Mouse (Mus musculus) urinary bladder, postnatal 0 days (tissue): ENCODE data around the gene Sppl2b. TPM values are rescaled to one million over a fixed set of nuclear protein-coding genes. Genes with fewer than 3 reads are reported as not detected.

Experiments used
- microRNA counts: library from miRNA; unstranded; fragments of <30 nt; microRNA quantifications from one replicate; lab custom pipeline; 2016
- microRNA-seq: library from miRNA; unstranded; fragments of <30 nt; microRNA quantifications from one replicate; pipeline ENCODE4, GENCODE M21; 2016
- polyA plus RNA-seq: library from polyadenylated mRNA; unstranded; fragments of >200 nt; fragmentation: Nextera tagmentation; extraction: Ambion mirVana; gene quantifications from 2 replicates; pipeline ENCODE4 v1.2.1, GENCODE M21; 2015

The Sppl2b gene
- polyA plus RNA-seq, result 17.8 and 19.5 TPM in 2 replicates

DNA sequence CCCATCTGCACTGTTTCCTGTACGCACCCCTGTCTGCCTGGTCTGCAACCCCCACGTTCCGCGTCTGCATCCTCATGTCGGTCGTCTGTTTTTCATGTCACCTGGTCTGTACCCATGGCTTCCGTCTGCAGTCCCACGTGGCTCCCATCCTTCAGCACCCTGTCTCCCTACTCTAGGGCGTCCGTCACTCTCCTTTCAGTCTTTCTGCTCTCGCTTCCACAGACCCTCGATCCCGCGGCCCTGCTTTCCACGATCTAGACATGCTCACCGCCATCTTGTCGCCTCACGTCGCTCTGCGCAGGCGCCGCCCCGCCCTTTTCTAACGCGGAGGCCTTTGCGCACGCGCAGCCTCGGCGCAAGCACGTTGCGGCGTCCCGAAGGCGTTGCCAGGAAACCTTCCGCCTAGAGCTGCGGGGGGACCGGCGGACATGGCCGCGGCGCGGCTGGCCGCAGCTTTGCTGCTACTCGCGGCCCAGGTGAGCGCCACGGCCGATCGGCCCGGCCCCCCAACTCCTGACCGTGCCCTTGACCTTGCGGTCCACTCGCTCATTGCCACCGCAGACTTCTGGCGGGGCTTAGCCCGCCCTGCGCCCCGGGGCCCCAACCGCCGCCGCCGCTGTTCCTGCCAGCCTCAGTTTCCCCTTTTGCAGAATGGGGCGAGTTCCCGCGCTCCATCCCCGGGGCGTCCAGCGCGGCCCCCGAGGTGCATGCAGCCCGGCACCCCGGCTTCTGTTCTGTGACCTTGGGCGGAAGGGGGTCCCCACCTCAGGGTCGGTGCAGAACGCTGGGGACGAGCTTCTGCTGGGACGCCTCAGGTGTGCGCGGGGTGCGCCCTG, at the start of gene Sppl2b, which contains the start of gene Lsm7:
Sppl2b (plus strand) TSS at position 363 of the 836 bp plus-strand sequence.
Lsm7 (minus strand) TSS at position 297 of the 836 bp plus-strand sequence.

DNA sequence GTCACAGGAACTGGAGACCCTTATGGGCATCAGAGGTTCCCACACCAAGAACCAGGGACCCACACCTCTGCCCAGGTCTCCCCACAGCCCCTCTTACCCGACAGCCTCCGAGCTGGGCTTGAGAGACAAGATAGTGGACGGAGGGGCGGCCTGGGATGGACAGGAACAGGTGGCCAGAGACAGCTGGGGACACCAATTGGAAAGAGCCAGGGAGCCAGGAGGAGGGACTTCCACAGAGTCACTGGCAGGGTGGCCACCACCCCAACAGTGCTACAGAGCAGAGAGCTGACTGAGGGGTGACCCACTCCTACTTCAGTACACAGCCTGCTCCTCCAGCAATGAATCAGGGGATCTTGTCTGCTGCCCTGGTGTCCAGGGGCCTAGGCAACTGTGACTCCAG, 41.7 kb upstream of the Sppl2b start, which contains the start of gene Jsrp1:
Jsrp1 (minus strand) TSS at position 133 of the 400 bp plus-strand sequence.

DNA sequence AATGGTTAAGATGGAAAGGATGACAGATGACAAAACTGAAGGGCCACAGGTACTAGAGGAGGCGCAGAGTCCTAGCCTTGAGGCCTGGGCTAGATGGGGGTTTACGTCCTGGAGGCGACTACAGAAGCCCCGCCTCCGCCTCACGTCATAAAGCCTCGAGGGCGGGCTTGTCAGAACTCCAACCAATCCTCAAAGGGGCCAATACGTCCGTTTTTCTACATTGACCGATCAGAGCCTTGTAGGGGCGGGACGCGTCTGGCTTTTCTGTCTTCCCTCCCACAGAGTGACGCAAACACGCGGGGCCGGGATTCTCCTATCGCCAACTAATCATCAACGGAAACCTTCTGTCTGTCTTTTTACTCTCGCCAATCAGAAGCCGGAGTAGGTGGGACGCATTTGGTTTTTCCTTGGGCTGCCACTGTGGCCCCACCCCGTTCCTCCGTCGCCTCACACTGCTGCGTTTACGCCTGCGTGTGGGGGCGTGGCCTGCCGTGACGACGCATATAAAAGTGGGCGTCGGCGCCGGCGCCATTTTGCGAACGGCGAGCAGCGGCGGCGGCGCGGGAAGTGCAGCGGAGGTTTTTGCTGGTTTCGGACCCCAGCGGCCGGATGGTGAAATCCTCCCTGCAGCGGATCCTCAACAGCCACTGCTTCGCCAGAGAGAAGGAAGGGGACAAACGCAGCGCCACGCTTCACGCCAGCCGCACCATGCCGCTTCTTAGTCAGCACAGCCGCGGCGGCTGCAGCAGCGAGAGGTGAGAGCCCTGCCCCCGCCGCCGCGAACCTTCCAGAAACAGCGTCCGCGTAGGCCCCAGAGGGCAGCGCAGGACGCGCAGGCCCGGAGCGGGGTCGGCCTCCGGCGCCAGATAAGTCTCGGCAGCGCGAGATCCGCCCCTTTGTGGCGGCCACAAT, 28.7 kb upstream of the Sppl2b start, which contains the start of gene Oaz1:
Oaz1 (plus strand) TSS at position 506 of the 912 bp plus-strand sequence.

DNA sequence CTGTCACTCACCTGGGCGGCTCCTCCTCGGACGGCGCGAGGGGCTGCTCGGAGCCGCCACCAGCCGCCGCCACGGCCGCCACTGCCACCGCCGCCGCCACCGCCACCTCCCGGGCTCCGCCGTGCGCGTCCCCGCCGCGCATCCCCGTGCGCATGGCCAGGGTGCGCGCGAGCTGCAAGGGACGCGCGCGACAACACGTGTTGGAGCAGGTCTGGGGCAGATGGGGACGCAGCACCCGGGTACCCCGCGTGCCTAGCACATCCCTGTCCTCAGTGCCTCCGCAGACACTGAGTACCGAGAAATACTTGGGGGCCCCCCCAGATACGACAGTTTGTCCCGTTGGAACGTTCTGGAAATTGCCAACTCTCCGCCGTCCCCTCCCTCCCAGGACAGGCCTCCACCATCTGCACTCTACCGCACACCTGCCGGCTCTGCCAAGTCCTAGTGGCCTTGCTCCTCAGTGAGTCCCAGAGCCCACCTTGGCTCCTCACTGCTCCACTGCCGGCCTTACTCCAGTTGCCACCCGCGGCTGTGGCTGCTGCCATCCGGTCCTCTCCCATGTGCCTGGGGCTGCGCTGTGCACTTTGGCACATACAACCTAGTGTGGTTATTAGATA, 11.0 kb upstream of the Sppl2b start, which contains the start of gene Lingo3:
Lingo3 (minus strand) TSS at position 109 of the 617 bp plus-strand sequence.

DNA sequence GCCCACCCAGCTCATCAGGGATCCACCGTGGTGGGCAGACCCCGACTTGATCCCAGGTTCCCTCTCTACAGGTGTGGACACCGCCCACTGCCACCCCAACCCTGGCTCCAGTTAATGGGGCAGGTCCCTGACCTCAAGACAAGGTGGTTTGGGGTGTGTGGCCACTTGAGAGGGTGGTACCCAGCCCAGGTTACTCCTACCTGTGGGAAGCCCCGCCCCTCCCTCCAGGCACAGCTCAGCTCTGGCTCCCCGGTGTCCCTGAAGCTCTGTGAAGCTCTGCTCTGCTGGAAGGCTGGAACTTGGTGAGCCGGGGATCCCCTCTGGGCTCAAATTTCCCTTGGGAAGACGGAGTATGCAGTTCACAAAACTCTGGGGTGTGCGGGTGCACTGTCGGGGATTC, 16.5 kb downstream of the Sppl2b start, which contains the start of gene Tmprss9:
Tmprss9 (plus strand) TSS at position 268 of the 400 bp plus-strand sequence.

DNA sequence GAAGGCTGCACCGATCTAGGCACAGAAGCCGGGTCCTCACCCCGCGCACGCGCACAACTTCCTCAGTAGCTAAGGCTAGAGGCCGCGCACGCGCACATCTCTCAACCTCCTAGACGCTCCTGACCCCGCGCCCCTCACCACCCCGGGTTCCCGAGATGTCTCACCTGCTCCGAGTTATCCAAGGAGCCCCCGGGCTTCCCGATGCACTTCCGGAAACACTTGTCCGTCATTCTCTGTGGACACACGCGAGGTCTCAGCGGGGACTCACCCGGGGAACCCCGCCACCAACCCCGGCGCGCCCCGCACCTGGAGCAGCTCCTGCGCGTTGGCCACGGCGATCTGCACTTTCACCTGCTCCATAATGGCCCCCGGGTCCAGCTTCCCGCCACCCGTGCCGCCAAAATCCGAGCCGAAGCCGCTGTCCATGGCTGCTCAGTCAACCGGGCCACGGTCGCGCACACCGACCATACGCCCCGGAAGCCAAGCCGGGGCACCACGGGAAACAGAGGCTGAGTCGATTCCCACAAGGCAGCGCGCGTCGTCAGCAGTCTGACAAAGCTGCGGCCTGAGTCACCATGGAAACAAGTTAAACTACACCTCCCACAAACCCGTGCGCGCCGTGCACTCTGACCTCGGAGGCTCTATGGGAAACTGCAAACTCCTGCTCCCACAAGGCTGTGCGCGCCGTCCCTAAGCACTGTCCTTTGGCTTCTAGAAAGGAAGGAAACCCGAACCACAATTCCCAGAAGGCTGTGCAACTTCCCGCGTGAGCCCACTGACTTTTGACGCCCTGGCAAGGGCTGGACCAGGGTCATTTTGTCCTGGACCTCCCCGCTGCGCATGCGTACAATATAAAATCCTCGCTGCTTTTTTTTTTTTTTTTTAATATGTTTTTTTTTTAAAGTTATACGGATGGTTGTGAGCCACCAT, 45.5 kb downstream of the Sppl2b start, which contains the start of gene Timm13:
Timm13 (minus strand) TSS at position 652 of the 930 bp plus-strand sequence.

DNA sequence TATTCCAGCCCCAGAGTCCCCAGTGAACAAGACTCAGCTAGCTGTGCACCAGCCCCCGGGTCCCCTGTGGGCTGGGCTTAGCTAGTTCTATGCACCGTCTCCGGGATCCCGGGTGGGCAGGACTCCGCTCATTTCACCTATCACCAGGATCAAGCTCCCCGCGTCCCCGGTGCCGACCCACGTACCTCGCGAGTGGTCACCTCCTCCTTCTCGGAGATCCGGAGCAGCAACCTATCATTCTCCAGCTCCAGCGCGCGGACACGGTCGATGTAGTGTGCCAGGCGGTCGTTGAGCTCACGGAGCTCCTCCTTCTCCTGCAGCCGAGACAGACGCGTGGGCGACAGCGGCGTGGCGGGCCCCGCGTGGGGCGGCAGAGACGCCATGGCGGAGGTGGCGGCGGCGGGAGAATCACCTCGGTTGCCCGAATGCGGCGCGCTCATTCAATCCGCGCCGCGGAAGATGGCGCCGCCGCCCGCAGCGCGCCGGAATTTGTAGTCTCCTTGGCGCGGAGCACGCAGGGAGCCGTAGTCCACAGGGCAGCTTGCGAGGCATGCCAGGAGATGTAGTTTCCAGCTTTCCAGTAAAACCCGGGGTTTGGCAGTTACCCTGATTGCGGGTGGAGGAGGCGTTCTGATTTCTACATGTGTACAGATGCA, 62.8 kb downstream of the Sppl2b start, which contains the start of gene Lmnb2:
Lmnb2 (minus strand) TSS at position 467 of the 656 bp plus-strand sequence.

MicroRNAs encoded within 50 kb of the gene (microRNA counts, 519-probe panel; counts per million panel counts)
- microRNA mmu-miR-1982 (lab: Ali Mortazavi, UCI), result not detected

Small RNA genes lying within 50 kb of the gene (microRNA-seq; reads per million reads assigned to microRNA genes)
- gene Mir1982, result 3.1 reads per million, percentile 2 among the genes with 10 or more reads in this experiment

Other genes starting within 250 kb of the Sppl2b start
- 0.82 and 1.4 TPM in 2 replicates for gene Gm49322, start 249.3 kb upstream of the Sppl2b start, polyA plus RNA-seq
- gene Csnk1g2, start 232.4 kb upstream of the Sppl2b start, polyA plus RNA-seq, result 95.0 and 98.7 TPM in 2 replicates
- 29.3 and 31.7 TPM in 2 replicates for gene Btbd2, start 198.2 kb upstream of the Sppl2b start, polyA plus RNA-seq
- gene Mknk2, start 177.2 kb upstream of the Sppl2b start, polyA plus RNA-seq, result 40.8 and 44.3 TPM in 2 replicates
- gene Mob3a, start 153.3 kb upstream of the Sppl2b start, polyA plus RNA-seq, result 64.5 and 80.1 TPM in 2 replicates
- gene Izumo4, start 153.1 kb upstream of the Sppl2b start, polyA plus RNA-seq, result 16.9 and 19.6 TPM in 2 replicates
- 44.7 and 50.1 TPM in 2 replicates for gene Ap3d1, start 113.0 kb upstream of the Sppl2b start, polyA plus RNA-seq
- 6.0 and 6.6 TPM in 2 replicates for gene Dot1l, start 100.1 kb upstream of the Sppl2b start, polyA plus RNA-seq
- 34.2 and 40.0 TPM in 2 replicates for gene Sf3a2, start 57.1 kb upstream of the Sppl2b start, polyA plus RNA-seq
- 63.9 and 66.1 TPM in 2 replicates for gene Plekhj1, start 56.6 kb upstream of the Sppl2b start, polyA plus RNA-seq
- not detected in 2 replicates for gene Amh, start 50.0 kb upstream of the Sppl2b start, polyA plus RNA-seq
- gene Jsrp1, start 41.8 kb upstream of the Sppl2b start, polyA plus RNA-seq, result 2.2 and 2.9 TPM in 2 replicates
- 1,130 and 1,319 TPM in 2 replicates for gene Oaz1, start 28.6 kb upstream of the Sppl2b start, polyA plus RNA-seq
- gene Lingo3, start 11.2 kb upstream of the Sppl2b start, polyA plus RNA-seq, result not detected in 2 replicates
- 135 and 148 TPM in 2 replicates for gene Lsm7, start 66 bp upstream of the Sppl2b start, polyA plus RNA-seq
- not detected in 2 replicates for gene Tmprss9, start 16.6 kb downstream of the Sppl2b start, polyA plus RNA-seq
- gene Timm13, start 45.7 kb downstream of the Sppl2b start, polyA plus RNA-seq, result 186 and 200 TPM in 2 replicates
- 9.6 and 12.6 TPM in 2 replicates for gene Lmnb2, start 63.0 kb downstream of the Sppl2b start, polyA plus RNA-seq
- gene Gadd45b, start 74.8 kb downstream of the Sppl2b start, polyA plus RNA-seq, result 28.6 and 36.3 TPM in 2 replicates
- 1.3 and 1.6 TPM in 2 replicates for gene Gng7, start 159.7 kb downstream of the Sppl2b start, polyA plus RNA-seq
- gene Diras1, start 170.4 kb downstream of the Sppl2b start, polyA plus RNA-seq, result not detected in 2 replicates
- gene Slc39a3, start 182.2 kb downstream of the Sppl2b start, polyA plus RNA-seq, result 12.7 and 15.3 TPM in 2 replicates
- gene Sgta, start 204.9 kb downstream of the Sppl2b start, polyA plus RNA-seq, result 90.7 and 98.9 TPM in 2 replicates
- gene Thop1, start 214.8 kb downstream of the Sppl2b start, polyA plus RNA-seq, result 18.4 and 19.0 TPM in 2 replicates
- 0.74 and 1.0 TPM in 2 replicates for gene Creb3l3, start 243.6 kb downstream of the Sppl2b start, polyA plus RNA-seq